Mouse (Mus musculus) mouse embryonic stem cell (cell line): ENCODE data around the gene Usp7.
"Not testable (repeated sequence)": the region's sequence is repeated elsewhere in the genome, so short reads cannot be mapped to it uniquely, and the experiment has no call there.

Source experiments
- in situ Hi-C, 2 experiments: fragments of 300-500 bp; cut with MboI; formaldehyde crosslinking; loops; 1 replicate in 1 of 2; 3 replicates in 1 of 2; pipeline ENCODE4 v1.14.3; 2019 to 2020; ENCODE audit warnings: low sequenced_read_pairs in 2 of 2, low pct_unique_long_range_greater_than_20kb in 1 of 2, mixed read lengths in 1 of 2; ENCODE audit not compliant: unreplicated experiment in 1 of 2

Gene Usp7

DNA sequence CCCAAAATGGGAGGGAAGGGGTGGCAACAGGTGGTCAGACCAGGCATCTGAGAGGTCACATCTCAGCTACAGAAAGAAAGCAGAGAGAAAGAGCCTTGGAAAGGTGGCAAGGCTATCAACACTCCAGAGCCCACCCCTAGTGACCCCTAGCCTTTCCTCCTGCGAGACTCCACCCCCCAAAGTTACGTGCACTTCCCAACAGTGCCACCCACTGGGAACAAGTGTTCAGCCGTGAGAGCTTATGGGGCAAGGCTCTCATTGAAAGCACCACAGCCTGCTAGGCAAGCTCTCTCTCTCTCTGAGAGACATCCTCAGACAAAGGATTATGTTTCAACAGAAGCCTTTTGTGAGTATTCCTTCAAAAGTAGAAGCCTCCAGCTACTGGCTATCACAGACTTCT is 2.8 kb upstream of the Usp7 start:
- in situ Hi-C loops, result no loop called here

DNA sequence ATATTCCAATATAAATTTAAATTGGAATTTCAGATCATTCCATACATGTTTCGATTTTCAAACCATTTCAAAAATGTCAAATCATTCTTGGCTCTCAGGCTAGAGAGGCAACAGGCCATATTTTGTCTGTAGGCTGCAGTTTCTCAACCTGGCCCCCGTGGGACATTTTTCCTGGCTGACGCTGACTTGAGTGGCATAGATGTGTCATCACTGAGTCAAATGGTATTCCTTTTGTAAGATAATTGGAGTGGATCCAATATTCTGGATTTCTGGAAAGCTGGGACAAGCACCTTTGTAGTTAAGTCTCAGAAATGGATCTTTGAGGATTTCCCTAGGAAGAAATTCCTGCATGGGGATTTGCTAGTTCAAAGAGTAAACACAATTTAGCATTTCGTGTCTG is 1.2 kb downstream of the Usp7 start:
- in situ Hi-C loops, result no loop called here

DNA sequence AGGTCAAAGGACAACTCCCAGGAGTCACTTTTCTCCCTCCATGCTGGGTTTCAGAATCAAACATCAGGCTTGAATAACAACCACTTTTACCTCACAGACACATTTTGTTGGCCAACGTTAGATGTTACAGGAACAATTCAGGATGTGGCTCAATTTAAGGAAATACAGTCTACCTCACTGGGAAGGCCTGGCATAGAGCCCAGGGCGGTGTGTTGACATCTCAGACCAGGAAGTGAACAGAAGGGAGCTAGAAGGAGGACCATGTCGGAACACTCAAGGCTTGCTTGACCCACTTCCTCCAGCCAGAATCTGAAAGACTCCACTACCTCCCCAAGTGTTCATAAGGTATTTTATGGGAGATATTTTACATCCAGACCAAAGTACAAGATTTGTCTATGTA is 7.4 kb downstream of the Usp7 start:
- in situ Hi-C loops, result no loop called here

DNA sequence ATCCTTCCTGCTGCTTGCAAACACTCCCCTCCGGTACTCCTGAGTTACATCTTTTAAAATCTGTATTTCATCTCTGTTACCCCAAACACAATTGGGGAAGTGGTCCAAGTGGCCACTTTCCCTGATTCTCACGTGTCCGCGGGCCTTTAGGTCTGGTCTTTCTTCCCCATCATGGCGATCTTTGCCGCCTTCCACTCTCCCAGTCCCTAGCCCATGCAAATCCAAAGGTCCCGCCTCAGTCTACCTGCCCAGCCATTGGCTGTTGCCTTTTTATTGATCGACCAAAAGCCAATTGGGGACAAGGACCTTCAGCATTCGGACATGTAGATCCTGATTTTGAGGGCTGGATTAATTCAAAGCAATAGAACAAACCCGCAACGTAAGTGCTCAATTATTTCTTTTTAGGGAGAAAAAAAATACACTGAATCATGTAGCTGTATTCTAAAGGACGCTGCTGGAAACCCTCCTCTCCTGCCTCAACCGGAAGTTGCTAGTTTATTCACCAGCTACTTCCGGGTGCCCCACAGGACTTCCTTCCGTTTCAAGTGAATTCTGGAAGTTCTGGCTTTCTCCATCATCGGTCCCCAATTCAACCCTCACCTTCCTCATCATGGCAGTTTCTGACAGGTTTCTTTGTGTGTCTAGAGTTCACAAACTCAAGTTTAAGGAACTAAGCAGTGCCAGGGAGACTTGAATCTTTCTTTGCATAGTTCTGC is 8.8 kb downstream of the Usp7 start:
- in situ Hi-C loops, result no loop called here

DNA sequence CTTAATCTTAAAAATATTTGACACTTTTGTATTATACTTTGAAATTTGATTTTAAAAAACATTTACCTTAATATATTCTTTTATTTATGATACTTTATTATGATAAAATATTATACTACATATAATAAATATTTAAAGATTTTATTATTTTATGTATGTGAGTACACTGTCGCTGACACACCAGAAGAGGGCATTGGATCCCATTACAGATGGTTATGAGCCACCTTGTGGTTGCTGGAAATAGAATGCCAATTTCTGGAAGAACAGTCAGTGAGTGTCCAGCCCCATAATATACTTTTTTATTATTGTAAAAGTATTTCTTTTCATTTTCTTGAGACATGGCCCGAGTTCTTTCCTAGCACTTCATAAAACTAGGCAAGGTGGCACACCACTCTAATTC is 10.4 kb downstream of the Usp7 start:
- in situ Hi-C loops, result no loop called here

DNA sequence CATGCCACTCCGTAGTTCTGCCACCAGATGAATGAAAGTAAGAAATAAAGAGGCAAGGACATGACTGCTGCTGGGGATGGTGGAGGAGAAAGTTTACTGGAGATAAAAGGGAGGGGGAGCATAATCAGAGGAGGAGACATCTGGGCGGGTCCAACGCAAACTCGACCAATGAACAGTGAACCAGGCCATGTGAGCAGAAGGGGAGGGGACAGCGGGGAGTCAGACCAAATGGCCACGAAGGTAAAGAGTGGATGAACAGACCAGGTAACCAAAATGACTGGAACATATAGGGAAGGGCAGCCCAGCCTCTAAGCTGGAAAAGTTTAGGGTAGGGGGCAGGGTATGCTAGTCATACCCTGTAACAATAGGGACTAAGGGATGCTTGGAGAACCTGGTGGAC is 10.9 kb downstream of the Usp7 start:
- in situ Hi-C loops, result no loop called here

DNA sequence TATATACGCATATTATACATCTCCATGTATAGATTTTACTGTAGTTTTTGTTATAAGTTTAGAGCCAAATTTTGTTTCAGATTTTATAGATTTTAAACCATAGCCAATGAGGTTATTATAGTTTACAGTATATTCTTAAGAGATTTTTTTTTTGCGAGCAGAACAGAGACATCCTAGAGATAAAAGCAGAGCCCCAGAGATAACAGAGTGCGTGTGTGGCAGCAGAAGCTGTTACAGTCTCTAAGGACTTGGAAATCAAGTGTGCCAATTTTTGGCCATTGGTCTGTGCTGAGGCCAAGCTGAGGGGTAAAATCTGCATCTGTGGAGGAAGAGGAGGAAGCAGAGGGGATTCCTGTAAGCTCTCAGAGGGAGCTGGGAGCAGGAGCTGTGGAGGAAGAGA is 11.9 kb downstream of the Usp7 start:
- in situ Hi-C loops, result no loop called here

DNA sequence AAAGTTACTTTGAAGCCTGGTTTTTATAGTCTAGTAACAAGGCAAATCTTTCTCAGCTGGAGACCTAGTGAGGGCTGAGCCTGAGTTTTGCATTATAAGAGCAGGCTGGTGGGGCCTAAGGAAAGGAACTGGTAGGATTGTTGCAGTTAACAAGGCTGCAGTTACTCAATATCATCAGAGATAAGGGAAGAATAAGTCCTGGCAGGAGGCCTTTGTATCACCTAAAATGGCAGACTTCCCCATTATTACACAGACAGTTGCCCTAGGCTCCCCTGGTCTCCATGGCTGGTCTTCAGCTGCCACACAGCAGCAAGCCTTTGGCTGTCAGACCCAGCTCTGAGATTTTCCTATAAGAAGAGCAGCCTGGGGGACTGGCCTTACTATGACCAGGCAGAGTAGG is 13.4 kb downstream of the Usp7 start:
- in situ Hi-C loops, result no loop called here

DNA sequence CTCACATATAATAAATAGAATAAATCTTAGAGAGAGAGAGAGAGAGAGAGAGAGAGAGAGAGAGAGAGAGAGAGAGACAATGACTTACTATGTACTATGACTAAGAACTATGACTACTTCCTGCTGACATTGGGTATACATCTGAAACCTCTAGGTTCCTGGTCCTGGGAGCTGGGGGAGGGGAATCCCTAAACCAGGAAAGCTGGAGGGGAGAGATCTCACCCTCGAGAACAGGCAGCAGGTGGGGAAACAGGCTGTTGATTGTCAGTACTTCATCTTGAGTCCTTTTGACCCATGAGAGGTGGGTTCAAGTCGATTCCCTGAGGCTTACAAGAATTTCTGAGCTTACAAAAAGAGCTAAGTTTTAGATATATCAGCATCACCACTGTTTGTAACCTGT is 14.9 kb downstream of the Usp7 start:
- in situ Hi-C loops, result no loop called here

DNA sequence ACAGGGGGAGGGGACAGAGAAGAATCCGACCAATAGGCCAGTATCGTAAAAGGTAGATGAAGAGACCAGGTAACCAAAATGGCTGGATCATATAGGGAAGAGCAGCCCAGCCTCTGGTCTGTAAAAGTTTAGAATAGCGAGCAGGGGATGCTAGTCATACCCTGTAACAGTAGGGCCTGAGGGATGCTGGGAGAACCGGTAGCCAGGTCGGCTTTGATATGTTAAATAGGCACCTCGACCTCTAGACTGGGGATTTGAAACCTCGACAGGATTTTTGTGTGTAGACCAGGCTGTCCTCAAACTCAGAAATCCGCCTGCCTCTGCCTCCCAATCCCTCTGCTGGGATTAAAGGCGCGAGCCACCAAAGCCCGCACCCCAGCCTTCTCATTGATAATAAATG is 15.5 kb downstream of the Usp7 start:
- in situ Hi-C loops, result no loop called here

DNA sequence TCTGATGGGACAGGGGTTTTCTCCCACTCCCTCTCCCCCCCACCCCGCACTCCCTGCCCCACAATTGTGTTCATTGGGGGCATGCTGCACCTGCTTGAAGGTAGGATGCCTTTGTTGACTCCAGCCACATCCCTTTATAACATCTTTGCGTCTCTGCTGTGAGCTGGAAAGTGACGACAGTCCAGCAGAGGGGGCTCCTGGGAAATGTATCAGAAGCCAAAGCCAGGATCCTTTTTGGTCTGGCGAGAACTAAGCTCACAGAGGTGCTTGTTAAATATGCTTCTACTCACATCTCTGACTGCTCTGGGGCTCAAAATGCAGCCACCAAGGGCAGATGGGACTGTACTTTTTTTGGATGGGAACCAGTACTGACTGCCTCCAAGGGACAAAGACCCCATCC is 21.0 kb downstream of the Usp7 start:
- in situ Hi-C loops, result no loop called here

DNA sequence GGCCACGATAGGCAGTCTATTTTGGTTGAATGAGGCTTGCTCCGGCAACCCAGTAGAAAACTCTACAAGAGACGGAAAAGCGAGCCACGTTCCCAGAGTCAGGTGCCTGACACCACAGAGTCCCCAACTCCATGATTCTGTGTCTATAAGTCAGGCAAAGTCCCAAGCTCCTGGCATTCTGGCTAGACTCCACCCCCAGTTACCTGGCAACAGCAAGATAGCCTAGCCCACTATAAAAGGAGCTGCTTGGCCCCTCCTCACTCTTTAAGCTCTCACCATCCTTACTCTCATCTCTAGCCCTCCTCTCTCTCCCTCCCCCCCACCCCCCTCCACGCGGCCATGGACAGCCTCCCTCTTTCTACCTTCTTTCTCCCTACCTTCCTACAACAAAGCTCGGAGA is 21.8 kb downstream of the Usp7 start:
- in situ Hi-C loops, result not testable (repeated sequence)

DNA sequence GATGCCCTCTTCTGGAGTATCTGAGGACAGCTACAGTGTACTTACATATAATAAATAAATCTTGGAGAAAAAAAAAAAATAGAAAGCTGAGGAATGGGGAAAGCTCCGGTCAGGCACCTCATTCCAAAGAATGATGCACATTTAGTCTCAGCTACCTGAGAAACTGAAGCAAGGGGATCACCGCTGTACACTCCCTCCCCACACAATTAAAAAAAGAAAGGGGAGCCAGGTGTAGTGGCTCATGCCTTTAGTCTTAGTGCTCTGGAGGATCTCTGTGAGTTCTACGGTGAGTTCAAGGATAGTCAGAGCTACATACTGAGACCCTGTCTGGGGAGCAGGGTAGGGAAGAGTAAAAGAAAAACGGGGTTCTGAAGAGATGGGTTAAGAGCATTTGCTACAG is 22.6 kb downstream of the Usp7 start:
- in situ Hi-C loops, result no loop called here

DNA sequence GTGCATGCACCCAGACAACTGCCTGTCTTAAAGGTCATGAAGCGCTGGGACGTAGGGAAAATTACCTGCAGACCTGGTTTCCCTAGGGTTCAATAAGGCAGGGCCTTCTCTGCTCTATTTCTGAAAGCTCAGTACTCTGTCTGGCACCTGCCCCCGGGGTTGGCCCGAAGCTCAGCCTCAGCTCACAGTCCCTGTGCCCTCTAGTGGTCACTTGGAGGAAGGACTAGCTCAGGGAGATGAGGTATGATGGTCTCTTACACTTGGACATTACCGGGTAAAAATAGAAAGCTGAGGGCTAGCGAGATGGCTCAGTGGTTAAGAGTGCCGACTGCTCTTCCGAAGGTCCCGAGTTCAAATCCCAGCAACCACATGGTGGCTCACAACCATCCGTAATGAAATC is 23.0 kb downstream of the Usp7 start:
- in situ Hi-C loops, result no loop called here

DNA sequence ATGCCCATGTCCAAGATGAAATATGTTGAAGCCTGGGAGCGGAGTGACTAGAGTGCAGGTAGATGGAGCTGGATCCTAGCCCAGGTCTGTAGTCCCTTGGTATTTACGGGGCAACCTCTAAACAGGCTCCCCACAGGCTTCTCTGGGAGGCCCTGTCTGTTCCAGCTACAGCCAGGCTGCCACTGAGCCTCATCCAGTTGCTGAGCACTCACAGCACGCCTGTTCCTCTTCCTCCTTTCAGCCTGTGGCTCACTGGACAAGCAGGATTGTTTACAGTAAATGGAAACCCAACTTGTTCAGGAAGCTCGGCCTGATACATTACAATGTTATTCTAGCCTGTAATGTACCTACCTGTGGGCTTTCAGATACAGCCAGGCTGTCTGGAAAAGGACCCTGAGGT is 23.5 kb downstream of the Usp7 start:
- in situ Hi-C loops, result no loop called here

DNA sequence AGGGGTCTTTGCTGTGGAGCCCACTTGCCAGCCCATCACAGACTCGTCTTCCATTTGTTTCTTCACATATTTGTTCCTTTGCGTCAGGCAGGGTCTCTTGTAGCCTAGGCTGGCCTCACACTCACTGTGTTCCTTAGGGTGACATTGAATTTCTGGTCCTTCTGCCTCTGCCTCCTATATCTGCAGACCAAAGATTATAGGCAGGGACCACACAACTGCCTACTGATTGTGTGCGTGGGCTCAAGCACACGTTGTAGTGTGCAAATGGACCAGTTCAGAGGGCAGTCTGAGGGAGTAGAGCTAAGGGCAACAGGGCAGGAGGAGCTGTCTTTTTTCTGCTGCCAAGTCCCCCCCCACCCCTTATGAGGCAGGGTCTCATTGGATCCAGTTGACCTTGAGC is 24.0 kb downstream of the Usp7 start:
- in situ Hi-C loops, result no loop called here

DNA sequence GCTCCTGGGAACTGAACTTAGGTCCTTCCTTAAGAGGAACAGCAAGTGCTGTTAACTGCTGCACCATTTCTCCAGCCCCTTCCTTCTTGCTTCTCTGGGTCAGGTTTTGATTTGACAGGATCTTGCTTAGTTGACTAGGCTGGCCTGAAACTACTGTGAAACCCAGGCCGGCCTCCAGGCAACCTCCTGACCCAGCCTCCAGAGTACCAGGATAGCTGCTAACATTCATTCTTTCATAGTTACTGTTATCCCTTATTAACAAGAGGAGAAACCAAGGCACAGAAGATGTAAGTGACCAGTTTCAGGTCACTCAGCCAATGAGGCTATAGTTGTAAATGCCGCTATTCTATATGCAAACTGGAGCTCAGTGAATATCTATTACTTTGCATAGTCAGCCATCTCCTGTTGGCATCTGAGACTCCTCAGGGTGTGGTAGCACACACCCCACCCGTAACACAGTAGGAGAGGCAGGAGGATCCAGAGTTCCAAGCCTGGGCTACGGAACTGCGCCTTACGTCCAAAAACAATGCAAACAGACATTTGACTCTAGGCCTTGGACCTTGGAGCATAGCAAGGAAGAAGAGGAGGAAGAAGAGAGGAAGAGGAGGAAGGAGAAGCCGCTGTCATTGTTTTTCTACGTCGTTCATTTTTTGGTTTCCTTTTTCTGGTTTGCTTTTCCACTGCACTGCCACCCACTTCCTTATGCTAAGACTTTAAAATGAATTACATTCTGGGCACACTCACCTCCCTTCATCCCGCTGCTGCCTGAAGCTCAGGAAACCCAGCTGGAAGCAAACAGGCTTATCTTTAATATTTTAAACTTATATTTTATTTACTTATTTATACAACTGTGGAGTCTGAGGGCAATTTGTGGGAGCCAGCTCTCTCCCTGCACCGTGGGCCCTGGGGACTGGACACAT is 24.7 kb downstream of the Usp7 start:
- in situ Hi-C loops, result no loop called here

DNA sequence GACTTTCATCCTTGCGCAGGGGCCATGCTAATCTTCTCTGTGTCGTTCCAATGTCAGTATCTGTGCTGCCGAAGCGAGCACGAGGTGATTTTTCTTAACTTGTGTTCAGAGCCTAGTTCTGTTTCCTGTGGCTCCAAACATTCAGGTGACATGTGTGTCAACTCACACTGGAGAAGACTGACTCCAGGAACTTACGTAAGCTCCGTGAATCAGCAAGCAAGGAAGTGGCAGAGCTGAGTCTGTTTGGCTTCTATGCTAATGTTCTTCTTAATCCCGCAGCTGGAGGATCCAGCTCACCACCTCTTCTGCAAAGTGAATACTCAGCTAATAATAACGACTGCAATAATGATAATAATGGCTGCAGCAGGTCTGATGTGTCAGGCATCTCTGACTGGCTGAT is 25.9 kb downstream of the Usp7 start:
- in situ Hi-C loops, result no loop called here

DNA sequence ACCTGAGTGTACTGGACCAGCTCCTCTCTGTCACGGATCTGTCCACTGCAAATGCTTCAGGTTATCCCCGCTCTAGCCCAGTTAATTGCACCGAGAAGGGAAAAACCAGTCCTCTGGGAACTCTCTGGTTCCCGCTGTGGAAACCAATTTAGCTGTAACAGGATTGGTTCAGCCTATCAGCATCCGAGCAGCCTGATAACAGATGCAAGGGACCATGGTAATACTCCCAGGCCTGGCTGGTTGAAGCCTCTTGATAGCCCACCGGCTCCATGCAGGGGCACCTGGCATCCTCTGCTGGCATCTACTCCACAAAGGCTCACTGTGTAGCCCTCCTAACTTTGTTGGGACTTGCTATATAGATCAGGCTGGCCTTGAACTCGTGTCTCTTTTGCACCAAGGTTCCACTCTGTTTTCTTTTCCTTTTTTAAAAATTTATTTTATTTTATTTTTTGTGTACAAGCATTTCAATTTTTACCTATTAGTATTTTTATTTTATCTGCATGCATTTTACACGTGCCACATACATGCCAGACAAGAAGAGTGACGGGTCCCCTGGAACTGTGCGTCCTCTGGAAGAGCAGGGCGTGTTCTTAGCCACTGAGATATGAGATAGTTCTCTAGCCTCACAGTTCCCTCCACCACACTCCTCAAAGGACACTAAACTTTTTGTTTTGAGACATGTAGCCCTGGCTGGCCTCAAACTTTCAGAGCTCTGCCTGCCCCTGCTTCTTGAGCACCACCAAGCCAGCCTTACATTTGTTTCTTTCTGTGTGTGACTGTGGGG is 27.8 kb downstream of the Usp7 start:
- in situ Hi-C loops, result no loop called here
